Mouse (Mus musculus): ENCODE results near the gene Psmb9. TPM values are rescaled to one million over a fixed set of nuclear protein-coding genes. Genes with fewer than 3 reads are reported as not detected.

Gene Psmb9
- polyA plus RNA-seq, 1 experiment from 2014 or later: 0.59 TPM

DNA sequence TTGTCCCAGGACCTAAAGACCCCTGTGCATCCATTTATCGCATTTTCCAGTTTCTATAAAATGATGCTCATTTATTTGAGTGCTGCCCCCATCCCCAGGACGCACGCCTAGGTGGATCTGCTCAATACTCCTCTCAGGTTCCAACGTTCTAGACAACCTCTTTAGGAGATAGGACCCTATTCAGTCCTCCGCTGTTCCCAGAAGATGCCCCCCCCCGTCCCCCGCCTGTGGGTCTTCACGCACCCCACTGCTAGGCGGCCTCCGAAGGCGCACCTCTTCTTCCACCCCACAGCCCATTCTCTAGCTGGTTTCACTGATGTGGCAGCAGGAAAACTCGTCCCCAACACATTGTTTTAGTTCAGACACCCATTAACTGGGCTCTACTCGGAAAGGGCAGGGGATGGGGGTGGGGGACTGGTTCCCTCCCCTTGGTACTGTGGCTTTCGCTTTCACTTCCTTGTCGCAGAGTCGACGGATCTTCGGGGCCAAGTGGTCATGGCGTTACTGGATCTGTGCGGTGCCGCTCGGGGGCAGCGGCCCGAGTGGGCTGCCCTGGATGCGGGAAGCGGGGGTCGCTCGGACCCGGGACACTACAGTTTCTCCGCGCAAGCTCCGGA is 10.4 kb upstream of the Psmb9 start:
- WGBS: 3% methylated on average over 32 of the region's 32 CpGs
- H3K4me1 ChIP-seq (replicated peaks): peaks cover 11% of the 10 kb centered on the region
- no peak overlapping the region for H3K27ac ChIP-seq (ENCODE audit: poor library complexity, severe bottlenecking)
- peak overlapping the region; percentile 56 for H3K4me3 ChIP-seq
- H3K9me3 ChIP-seq (replicated peaks): no peaks in the 10 kb centered on the region
- H3K9ac ChIP-seq: peak overlapping the region; percentile 16; the same call in 1 of the 2 replicates
- H3K4me2 ChIP-seq: peak overlapping the region; percentile 84
- peaks cover 89% of the 10 kb centered on the region for H3K27me3 ChIP-seq (replicated peaks)
- ATAC-seq (ENCODE audit: insufficient number of reproducible peaks, low FRiP score): no peak
- no peaks in the 10 kb centered on the region for H3K36me3 ChIP-seq

DNA sequence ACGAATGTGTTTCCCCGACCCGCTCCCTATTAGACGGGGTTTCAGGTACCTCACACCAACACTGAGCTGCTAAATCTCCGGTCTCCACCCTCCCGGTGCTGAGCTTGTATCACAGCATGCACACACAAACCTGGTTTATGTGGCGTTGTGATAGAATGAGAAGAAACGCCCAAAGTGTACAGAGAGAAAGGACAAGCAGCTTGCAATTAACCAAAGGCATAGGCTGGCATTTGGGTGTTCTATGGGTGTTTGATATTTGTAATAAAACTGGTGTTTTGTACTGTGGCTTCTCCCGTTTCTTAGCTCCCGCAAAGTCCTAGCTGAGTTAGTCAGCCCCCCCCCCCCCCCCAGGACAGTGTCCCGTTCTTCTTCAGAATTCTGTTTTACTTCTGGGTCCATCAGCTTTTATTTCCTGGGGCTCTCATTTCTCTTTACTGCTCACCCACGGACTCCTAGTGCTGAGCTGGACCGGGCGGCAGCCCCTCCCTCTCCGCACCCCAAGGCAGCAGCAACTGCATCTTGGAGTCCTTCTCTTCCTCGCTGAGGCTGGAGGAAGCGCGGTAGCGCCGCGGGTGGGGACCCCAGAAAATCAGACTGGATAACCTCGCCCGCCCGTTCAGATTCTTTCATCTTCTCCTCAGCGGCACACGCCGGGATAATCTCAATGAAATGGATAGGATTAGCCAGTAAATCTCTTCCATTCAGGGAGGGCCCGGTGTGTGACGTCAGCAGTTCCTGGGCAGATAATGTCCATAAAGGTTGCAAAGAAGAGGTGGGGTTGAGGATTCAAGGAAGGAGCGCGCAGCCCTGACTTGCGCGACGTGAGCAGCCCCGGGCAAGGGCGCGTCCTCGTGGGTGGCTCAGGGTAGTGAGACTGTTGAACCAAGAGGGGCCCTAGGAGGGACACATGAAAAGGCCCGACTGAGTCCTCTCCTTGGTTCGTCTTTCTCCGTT is 9.7 kb upstream of the Psmb9 start, which contains the start of gene Psmb8:
Psmb8 (plus strand) TSS at position 781 of the 954 bp plus-strand sequence.
- peak within 1 kb of the TSS; percentile 84 for H3K4me2 ChIP-seq
- 4% methylated on average over 41 of the region's 41 CpGs for WGBS
- no peaks in the 10 kb centered on the region for H3K36me3 ChIP-seq
- H3K9ac ChIP-seq: peak within 1 kb of the TSS; percentile 16; the same call in 1 of the 2 replicates
- peaks cover 93% of the 10 kb centered on the region for H3K27me3 ChIP-seq (replicated peaks)
- H3K27ac ChIP-seq (ENCODE audit: poor library complexity, severe bottlenecking): no peak within 1 kb of the TSS
- H3K9me3 ChIP-seq (replicated peaks): no peaks in the 10 kb centered on the region
- H3K4me3 ChIP-seq: peak within 1 kb of the TSS; percentile 56
- peak; percentile 51 for ATAC-seq (ENCODE audit: insufficient number of reproducible peaks, low FRiP score)
- H3K4me1 ChIP-seq (replicated peaks): peaks cover 11% of the 10 kb centered on the region

DNA sequence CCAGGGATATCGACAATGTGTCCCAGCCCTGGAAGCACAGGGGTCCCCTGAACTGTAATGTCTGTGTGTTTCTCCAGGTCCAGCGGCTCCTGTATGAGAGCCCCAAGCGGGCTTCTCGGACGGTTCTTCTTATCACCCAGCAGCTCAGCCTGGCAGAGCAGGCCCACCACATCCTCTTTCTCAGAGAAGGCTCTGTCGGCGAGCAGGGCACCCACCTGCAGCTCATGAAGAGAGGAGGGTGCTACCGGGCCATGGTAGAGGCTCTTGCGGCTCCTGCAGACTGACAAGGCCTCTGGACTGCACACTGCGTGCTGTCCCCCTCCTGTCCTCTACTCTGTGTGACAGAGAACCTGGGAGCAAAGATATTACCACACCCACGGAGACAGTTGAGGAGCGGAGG is 8.9 kb upstream of the Psmb9 start:
- H3K9me3 ChIP-seq (replicated peaks): no peaks in the 10 kb centered on the region
- H3K27ac ChIP-seq (ENCODE audit: poor library complexity, severe bottlenecking): no peak overlapping the region
- H3K27me3 ChIP-seq (replicated peaks): peaks cover 95% of the 10 kb centered on the region
- no peak for ATAC-seq (ENCODE audit: insufficient number of reproducible peaks, low FRiP score)
- peaks cover 11% of the 10 kb centered on the region for H3K4me1 ChIP-seq (replicated peaks)
- H3K36me3 ChIP-seq: no peaks in the 10 kb centered on the region
- 28% methylated on average over 12 of the region's 12 CpGs for WGBS
- H3K4me3 ChIP-seq: no peak overlapping the region
- no peak overlapping the region for H3K9ac ChIP-seq
- no peak overlapping the region for H3K4me2 ChIP-seq

DNA sequence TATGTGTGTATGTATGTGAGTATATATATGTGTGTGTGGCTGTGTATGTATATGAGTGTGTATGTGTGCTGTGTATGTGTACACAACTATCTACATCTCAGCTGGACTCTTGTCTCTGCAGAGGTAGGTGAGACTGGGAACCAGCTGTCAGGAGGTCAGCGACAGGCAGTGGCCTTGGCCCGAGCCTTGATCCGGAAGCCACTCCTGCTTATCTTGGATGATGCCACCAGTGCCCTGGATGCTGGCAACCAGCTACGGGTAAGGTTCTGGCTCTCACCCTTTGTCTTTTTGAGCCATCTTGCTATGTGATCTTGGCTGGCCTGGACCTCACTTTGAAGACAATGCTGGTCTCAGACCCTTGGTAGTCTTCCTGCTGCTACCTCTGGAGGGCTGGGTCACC is 7.2 kb upstream of the Psmb9 start:
- WGBS: 61% methylated on average over 4 of the region's 4 CpGs
- Histone ChIP-seq H3K4me1 (replicated peaks) (peaks cover 11% of the 10 kb centered on the region), H3K27ac (ENCODE audit: poor library complexity, severe bottlenecking) (no peak overlapping the region), H3K27me3 (replicated peaks) (peaks cover 98% of the 10 kb centered on the region), H3K4me2 (no peak overlapping the region), H3K9ac (no peak overlapping the region), H3K4me3 (no peak overlapping the region), H3K9me3 (replicated peaks) (no peaks in the 10 kb centered on the region), H3K36me3 (no peaks in the 10 kb centered on the region)
- ATAC-seq (ENCODE audit: insufficient number of reproducible peaks, low FRiP score): no peak

DNA sequence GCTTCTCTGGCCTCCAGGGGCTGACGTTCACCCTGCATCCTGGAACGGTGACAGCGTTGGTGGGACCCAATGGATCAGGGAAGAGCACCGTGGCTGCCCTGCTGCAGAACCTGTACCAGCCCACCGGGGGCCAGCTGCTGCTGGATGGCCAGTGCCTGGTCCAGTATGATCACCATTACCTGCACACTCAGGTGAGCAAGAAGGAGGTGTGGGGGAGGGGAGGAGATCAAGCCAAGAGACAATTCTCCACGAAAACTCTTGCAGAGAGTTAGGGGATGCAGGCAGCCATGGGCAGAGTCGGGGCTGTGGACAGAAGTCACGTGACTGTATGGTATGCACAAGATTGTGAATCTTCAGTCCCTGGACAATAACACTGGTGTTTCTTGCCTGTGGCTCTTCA is 5.9 kb upstream of the Psmb9 start:
- no peaks in the 10 kb centered on the region for H3K9me3 ChIP-seq (replicated peaks)
- H3K27ac ChIP-seq (ENCODE audit: poor library complexity, severe bottlenecking): no peak overlapping the region
- no peaks in the 10 kb centered on the region for H3K36me3 ChIP-seq
- ATAC-seq (ENCODE audit: insufficient number of reproducible peaks, low FRiP score): no peak
- no peak overlapping the region for H3K4me2 ChIP-seq
- H3K4me3 ChIP-seq: no peak overlapping the region
- H3K4me1 ChIP-seq (replicated peaks): peaks cover 9% of the 10 kb centered on the region
- no peak overlapping the region for H3K9ac ChIP-seq
- 50% methylated on average over 8 of the region's 8 CpGs for WGBS
- peaks cover 97% of the 10 kb centered on the region for H3K27me3 ChIP-seq (replicated peaks)

DNA sequence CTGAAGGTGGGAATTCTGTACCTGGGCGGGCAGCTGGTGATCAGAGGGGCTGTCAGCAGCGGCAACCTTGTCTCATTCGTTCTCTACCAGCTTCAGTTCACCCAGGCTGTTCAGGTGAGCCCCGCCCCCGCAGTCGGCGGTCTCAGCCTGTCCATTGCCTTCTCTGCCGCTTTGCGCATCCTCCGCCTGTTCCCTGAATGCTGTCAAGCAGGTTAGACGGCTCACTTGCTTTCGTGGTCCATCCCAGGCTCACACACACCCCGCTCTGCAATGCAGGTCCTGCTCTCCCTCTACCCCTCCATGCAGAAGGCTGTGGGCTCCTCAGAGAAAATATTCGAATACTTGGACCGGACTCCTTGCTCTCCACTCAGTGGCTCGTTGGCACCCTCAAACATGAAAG is 5.3 kb upstream of the Psmb9 start:
- WGBS: 21% methylated on average over 16 of the region's 16 CpGs

DNA sequence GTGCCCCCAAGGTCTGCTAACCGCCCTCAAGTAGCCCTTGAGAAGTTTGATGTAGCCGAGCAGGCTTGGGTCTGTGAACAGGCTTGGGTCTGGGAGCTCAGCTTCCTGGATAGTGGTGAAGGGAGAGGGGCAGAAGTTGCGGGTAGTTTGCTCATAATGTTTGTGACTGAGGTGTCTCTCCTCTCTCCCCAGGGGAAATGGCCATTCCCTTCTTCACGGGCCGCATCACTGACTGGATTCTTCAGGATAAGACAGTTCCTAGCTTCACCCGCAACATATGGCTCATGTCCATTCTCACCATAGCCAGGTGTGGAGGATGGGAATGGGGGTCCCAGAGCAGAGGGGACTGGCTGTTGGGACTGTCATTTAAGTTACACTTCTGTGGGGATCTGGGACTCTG is 1.4 kb upstream of the Psmb9 start:
- H3K9ac ChIP-seq: no peak overlapping the region
- WGBS: 63% methylated on average over 6 of the region's 6 CpGs
- H3K9me3 ChIP-seq (replicated peaks): no peaks in the 10 kb centered on the region
- no peak overlapping the region for H3K4me3 ChIP-seq
- H3K4me1 ChIP-seq (replicated peaks): peaks cover 14% of the 10 kb centered on the region
- no peak overlapping the region for H3K27ac ChIP-seq (ENCODE audit: poor library complexity, severe bottlenecking)
- no peaks in the 10 kb centered on the region for H3K36me3 ChIP-seq
- H3K27me3 ChIP-seq (replicated peaks): peaks cover 91% of the 10 kb centered on the region
- no peak overlapping the region for H3K4me2 ChIP-seq
- ATAC-seq (ENCODE audit: insufficient number of reproducible peaks, low FRiP score): no peak

More for the DNA sequence above, 5.3 kb upstream of the Psmb9 start:
- peaks cover 96% of the 10 kb centered on the region for H3K27me3 ChIP-seq (replicated peaks)
- H3K36me3 ChIP-seq: no peaks in the 10 kb centered on the region
- H3K9me3 ChIP-seq (replicated peaks): no peaks in the 10 kb centered on the region
- H3K9ac ChIP-seq: no peak overlapping the region
- H3K4me2 ChIP-seq: no peak overlapping the region
- no peak overlapping the region for H3K4me3 ChIP-seq
- no peak for ATAC-seq (ENCODE audit: insufficient number of reproducible peaks, low FRiP score)
- H3K27ac ChIP-seq (ENCODE audit: poor library complexity, severe bottlenecking): no peak overlapping the region
- H3K4me1 ChIP-seq (replicated peaks): peaks cover 8% of the 10 kb centered on the region

DNA sequence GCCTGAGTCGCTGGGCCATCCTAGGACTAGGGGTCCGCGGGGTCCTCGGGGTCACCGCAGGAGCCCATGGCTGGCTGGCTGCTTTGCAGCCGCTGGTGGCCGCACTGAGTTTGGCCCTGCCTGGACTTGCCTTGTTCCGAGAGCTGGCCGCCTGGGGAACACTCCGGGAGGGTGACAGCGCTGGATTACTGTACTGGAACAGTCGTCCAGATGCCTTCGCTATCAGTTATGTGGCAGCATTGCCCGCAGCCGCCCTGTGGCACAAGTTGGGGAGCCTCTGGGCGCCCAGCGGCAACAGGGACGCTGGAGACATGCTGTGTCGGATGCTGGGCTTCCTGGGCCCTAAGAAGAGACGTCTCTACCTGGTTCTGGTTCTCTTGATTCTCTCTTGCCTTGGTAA is 446 bp upstream of the Psmb9 start:
- no peaks in the 10 kb centered on the region for H3K36me3 ChIP-seq
- no peaks in the 10 kb centered on the region for H3K9me3 ChIP-seq (replicated peaks)
- H3K4me1 ChIP-seq (replicated peaks): peaks cover 14% of the 10 kb centered on the region
- WGBS: 5% methylated on average over 20 of the region's 20 CpGs
- ATAC-seq (ENCODE audit: insufficient number of reproducible peaks, low FRiP score): no peak
- H3K27ac ChIP-seq (ENCODE audit: poor library complexity, severe bottlenecking): no peak overlapping the region
- H3K4me3 ChIP-seq: peak overlapping the region; percentile 55
- H3K4me2 ChIP-seq: peak overlapping the region; percentile 86
- H3K27me3 ChIP-seq (replicated peaks): peaks cover 92% of the 10 kb centered on the region
- H3K9ac ChIP-seq: peak overlapping the region; percentile 58

DNA sequence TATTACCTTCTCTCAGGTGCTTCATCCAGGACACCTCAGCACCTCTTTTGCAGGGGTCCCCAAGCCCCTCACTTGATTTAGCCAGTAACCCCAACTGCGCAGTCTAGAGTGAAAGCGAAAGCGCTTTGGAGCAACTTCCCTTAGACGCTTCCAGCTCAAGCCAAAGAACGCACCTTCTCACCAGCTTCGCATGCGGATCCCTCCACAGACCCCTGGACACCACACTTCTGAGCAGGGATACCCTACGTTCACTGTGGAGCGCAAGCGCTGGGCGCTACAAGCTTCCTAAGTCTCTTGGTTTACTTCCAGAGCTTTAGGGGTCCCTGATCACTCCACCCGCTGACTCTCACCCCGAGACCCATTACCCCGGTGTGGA is 691 bp downstream of the Psmb9 start:
- Histone ChIP-seq H3K4me1 (replicated peaks) (peaks cover 14% of the 10 kb centered on the region), H3K27me3 (replicated peaks) (peaks cover 89% of the 10 kb centered on the region), H3K27ac (ENCODE audit: poor library complexity, severe bottlenecking) (no peak overlapping the region), H3K36me3 (no peaks in the 10 kb centered on the region), H3K9ac (peak overlapping the region; percentile 58), H3K4me2 (peak overlapping the region; percentile 86), H3K4me3 (peak overlapping the region; percentile 55), H3K9me3 (replicated peaks) (no peaks in the 10 kb centered on the region)
- ATAC-seq (ENCODE audit: insufficient number of reproducible peaks, low FRiP score): no peak
- 4% methylated on average over 14 of the region's 14 CpGs for WGBS

DNA sequence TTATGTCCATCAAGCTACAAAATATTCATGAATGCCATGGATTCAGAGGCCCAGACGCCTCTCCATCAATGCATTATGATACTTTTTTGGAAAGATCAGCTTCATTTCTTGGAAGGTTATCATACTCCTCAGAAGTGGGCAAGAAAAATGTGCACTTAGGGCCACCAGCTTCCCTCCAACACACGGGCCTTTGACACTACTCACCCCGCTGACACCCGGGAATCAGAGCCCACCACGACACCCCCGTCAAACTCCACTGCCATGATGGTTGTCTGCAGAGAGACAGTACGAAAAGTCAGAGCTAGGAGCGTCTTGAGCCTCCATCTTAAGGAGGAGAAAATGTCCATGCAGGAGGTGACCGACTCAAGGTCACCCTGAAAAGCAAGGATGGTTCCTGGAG is 2.0 kb downstream of the Psmb9 start:
- WGBS: 78% methylated on average over 9 of the region's 9 CpGs
- peaks cover 2% of the 10 kb centered on the region; the same call in 1 of the 2 replicates for H3K9me3 ChIP-seq (replicated peaks)
- H3K4me2 ChIP-seq: no peak overlapping the region
- no peaks in the 10 kb centered on the region for H3K36me3 ChIP-seq
- peaks cover 75% of the 10 kb centered on the region for H3K27me3 ChIP-seq (replicated peaks)
- peaks cover 14% of the 10 kb centered on the region for H3K4me1 ChIP-seq (replicated peaks)
- no peak overlapping the region for H3K4me3 ChIP-seq
- H3K9ac ChIP-seq: no peak overlapping the region
- ATAC-seq (ENCODE audit: insufficient number of reproducible peaks, low FRiP score): no peak
- no peak overlapping the region for H3K27ac ChIP-seq (ENCODE audit: poor library complexity, severe bottlenecking)

DNA sequence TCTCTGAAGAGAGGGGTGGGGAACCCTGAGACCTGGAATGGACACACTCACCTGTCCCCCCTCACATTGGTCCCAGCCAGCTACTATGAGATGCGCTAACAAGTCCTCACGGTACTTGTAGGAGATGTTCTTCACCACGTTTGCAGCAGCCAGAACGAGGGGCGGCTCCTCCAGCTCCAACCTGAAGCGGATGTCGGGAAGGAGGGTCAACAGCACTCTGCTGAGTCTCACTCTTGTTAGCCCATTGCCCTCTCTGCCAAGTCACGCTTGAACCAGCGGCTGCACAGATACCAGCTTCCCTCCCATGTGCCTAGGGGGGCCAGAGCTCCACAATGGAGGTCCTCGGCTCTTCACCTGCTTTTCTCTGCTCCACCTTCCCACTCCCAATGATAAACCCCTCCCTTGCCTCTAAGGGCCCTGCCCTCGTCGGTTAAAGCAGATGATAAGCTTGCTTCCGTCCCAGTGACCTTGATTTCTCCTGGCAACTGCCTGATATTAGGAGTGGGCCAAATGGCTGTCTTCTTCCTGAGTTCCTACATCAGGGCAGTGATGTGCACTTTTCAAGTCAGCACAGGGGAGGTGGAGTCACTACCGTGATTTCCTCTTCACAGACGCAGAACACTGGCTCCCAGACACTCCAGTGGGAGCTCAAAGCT is 3.9 kb downstream of the Psmb9 start:
- ATAC-seq (ENCODE audit: insufficient number of reproducible peaks, low FRiP score): no peak
- no peak overlapping the region for H3K9ac ChIP-seq
- no peak overlapping the region for H3K27ac ChIP-seq (ENCODE audit: poor library complexity, severe bottlenecking)
- 61% methylated on average over 15 of the region's 15 CpGs for WGBS
- H3K4me2 ChIP-seq: no peak overlapping the region
- peaks cover 2% of the 10 kb centered on the region; the same call in 1 of the 2 replicates for H3K9me3 ChIP-seq (replicated peaks)
- no peaks in the 10 kb centered on the region for H3K36me3 ChIP-seq
- H3K4me3 ChIP-seq: no peak overlapping the region
- peaks cover 57% of the 10 kb centered on the region for H3K27me3 ChIP-seq (replicated peaks)
- peaks cover 14% of the 10 kb centered on the region for H3K4me1 ChIP-seq (replicated peaks)

Data from heart, embryonic 12.5 days (tissue).